8 mouse cellular contexts compared by ENCODE assay signal in the genomic region with DNA sequence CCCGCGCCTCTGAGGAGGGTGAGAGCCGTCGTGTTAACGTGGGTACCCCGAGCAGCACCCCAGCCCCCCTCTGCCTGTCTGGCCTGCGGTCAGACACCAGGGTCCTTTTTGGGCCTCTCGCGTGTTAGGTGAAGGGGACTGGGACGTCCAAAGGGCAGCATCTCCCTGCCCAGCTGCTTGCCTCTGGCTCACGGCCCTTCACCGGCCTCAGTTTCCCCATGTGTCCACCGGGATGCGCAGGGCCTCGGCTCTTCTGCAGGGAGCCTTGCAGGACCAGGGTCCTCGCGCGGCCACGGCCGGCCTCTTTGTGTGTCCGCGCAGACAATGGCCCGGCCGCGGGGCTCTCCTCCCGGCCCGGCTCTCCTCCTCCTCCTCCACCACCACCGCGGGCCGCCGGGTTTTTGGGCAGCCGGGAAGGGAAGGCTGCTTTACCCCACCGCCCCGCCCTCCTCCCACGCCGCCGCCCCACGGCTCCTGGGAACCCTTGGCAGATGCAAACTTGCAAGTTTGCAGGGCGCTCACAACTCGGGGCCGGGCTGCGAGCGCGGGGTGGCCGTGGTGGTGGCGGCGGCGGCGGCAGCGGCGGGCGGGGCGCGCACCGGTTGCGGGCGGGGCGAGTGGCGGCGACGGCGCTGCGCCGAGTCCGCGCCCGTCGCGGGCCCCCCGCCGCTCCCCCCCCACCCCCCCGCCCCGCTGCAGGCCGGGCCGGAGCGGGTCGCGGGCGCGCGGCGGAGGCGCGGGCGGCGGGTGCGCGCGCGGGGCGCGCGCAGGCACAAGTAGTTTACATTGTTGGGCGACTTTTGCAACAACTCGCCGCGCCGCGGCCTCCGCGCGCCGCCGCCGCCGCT. TPM values are rescaled to one million over a fixed set of nuclear protein-coding genes. Genes with fewer than 3 reads are reported as not detected.
DNase-seq lines count a peak whose midpoint lies in the region; ATAC-seq and TF ChIP-seq lines count a peak whose summit lies in the region.

No protein-coding gene starts in this region.

- H3K4me2 ChIP-seq in forebrain, embryonic 13.5 days, result peak overlapping the region; percentile 89

- DNase-seq in ES-CJ7 (ENCODE audit: low read depth, low spot score), result peak; percentile 16
- DNase-seq in hindbrain, embryonic 10.5 days (ENCODE audit: low spot score), result peak; percentile 84
- peak; percentile 50 to 55 for DNase-seq in layer of hippocampus, postnatal 36 days
- peak; percentile 83 to 90 for DNase-seq in lung, postnatal 4 days
- peak; percentile 55 for DNase-seq in right cerebral cortex, postnatal 14 days
- peak; percentile 62 for DNase-seq in yolk sac, embryonic 10.5 days (ENCODE audit: low spot score)

- H3K4me3 ChIP-seq in bone marrow macrophage, adult 2 months (ENCODE audit: insufficient read depth, low read length), result peak overlapping the region; percentile 81
- peak overlapping the region; percentile 76 for H3K4me3 ChIP-seq in forebrain, embryonic 13.5 days
- peak overlapping the region; percentile 93 for H3K4me3 ChIP-seq in hindbrain, embryonic 10.5 days

- peaks cover 15% of the 10 kb centered on the region for H3K27me3 ChIP-seq in forebrain, embryonic 13.5 days
- H3K27me3 ChIP-seq in hindbrain, embryonic 10.5 days (ENCODE audit: insufficient read depth, poor library complexity, severe bottlenecking), result peaks cover 32% of the 10 kb centered on the region

- H3K27ac ChIP-seq in bone marrow macrophage, adult 2 months (ENCODE audit: insufficient read depth, low read depth, low read length), result no peak overlapping the region
- H3K27ac ChIP-seq in forebrain, embryonic 13.5 days, result peak overlapping the region; percentile 71
- H3K27ac ChIP-seq in hindbrain, embryonic 10.5 days, result peak overlapping the region; percentile 98

- H3K9me3 ChIP-seq in forebrain, embryonic 13.5 days (replicated peaks), result no peaks in the 10 kb centered on the region
- H3K9me3 ChIP-seq in hindbrain, embryonic 10.5 days, result no peaks in the 10 kb centered on the region

- no peak for TF ChIP-seq POLR2A in bone marrow macrophage, adult 2 months (IDR thresholded peaks at IDR 0.05; ENCODE audit: borderline replicate concordance, low read depth, low read length)

- no peak for TF ChIP-seq CTCF in bone marrow macrophage, adult 2 months (IDR thresholded peaks at IDR 0.05; ENCODE audit: low read depth, low read length)

- WGBS in forebrain, embryonic 13.5 days, result under 1% methylated on average over 52 of the region's 106 CpGs
- 6% methylated on average over 85 of the region's 106 CpGs for WGBS in hindbrain, embryonic 10.5 days

- H3K9ac ChIP-seq in forebrain, embryonic 13.5 days, result peak overlapping the region; percentile 79

- peaks cover 27% of the 10 kb centered on the region for H3K4me1 ChIP-seq in bone marrow macrophage, adult 2 months (ENCODE audit: control insufficient read depth, insufficient read depth, low read length)
- peaks cover 58% of the 10 kb centered on the region for H3K4me1 ChIP-seq in forebrain, embryonic 13.5 days
- H3K4me1 ChIP-seq in hindbrain, embryonic 10.5 days (replicated peaks), result peaks cover 76% of the 10 kb centered on the region

- peak; percentile 63 for ATAC-seq in forebrain, embryonic 13.5 days

- no peaks in the 10 kb centered on the region for H3K36me3 ChIP-seq in forebrain, embryonic 13.5 days (ENCODE audit: poor library complexity, severe bottlenecking)
- no peaks in the 10 kb centered on the region for H3K36me3 ChIP-seq in hindbrain, embryonic 10.5 days

RNA-seq across cellular contexts. Expression of gene Rxra, which starts 0.5 kb away (rescaled TPM):
- 35.8 and 39.7 TPM in 2 replicates for polyA plus RNA-seq in bone marrow macrophage, adult 2 months (2012; ENCODE audit: insufficient read depth, insufficient read length, missing spikeins)
- 4.3 and 4.9 TPM in 2 replicates for polyA plus RNA-seq in forebrain, embryonic 13.5 days (2015; fragmentation: Nextera tagmentation; extraction: Ambion mirVana)
- 10.0 and 10.3 TPM in 2 replicates for polyA plus RNA-seq in hindbrain, embryonic 10.5 days (2016; fragmentation: Nextera tagmentation; extraction: Ambion mirVana)
- 10 to 100 TPM; 25.1 to 27.9 TPM for total RNA-seq in layer of hippocampus, postnatal 36 days (2021)

Comparison
In these comparisons a context has a peak if more than half of its experiments do, and no peak if none do; other contexts are left out.
1. DNase-seq: peak in every context shown above with its lines; median percentile 86 in lung, postnatal 4 days; 84 in hindbrain, embryonic 10.5 days; 62 in yolk sac, embryonic 10.5 days; 55 in right cerebral cortex, postnatal 14 days; 52 in layer of hippocampus, postnatal 36 days; 16 in ES-CJ7.